Mouse (Mus musculus): ENCODE data around the gene Btbd17. TPM values are rescaled to one million over a fixed set of nuclear protein-coding genes. Genes with fewer than 3 reads are reported as not detected.

Gene Btbd17
- polyA plus RNA-seq, 2 experiments, result not detected

- H3K4me2 ChIP-seq (ENCODE audit: low read depth), result no peak overlapping the region
- no peak overlapping the region for H3K9ac ChIP-seq (replicated peaks)
- ATAC-seq (ENCODE audit: insufficient read depth) (no peak), DNase-seq (ENCODE audit: low read depth in 3 of 3, low spot score in 3 of 3) (no peak)
- H3K4me3 ChIP-seq (ENCODE audit: insufficient read depth in 1 of 2, low read depth in 2 of 2, low read length in 2 of 2), result no peak overlapping the region
- no peak overlapping the region for H3K27ac ChIP-seq
- no peaks in the 10 kb centered on the region for H3K4me1 ChIP-seq (replicated peaks; ENCODE audit: control insufficient read depth in 2 of 2, insufficient read depth in 2 of 2, low read length in 1 of 2)
- no peaks in the 10 kb centered on the region for H3K36me3 ChIP-seq (replicated peaks; ENCODE audit: control insufficient read depth, insufficient read depth, low read depth)
- no peaks in the 10 kb centered on the region for H3K9me3 ChIP-seq (ENCODE audit: control insufficient read depth, low read length)
- H3K27me3 ChIP-seq (ENCODE audit: control insufficient read depth, insufficient read depth, low read length), result no peaks in the 10 kb centered on the region
- WGBS (ENCODE audit: insufficient replicate concordance), result 52% methylated on average over 8 of the region's 8 CpGs
- no peak for TF ChIP-seq EP300 (IDR thresholded peaks at IDR 0.05; ENCODE audit: low read depth)
- no peak for TF ChIP-seq CTCF (IDR thresholded peaks at IDR 0.05; ENCODE audit: low read depth)
Measured at GRCm38 (mm10) chr11:114803990-114804389, 8.2 kb upstream of the Btbd17 start.

- Histone ChIP-seq H3K9ac (replicated peaks) (no peak overlapping the region), H3K4me2 (ENCODE audit: low read depth) (no peak overlapping the region), H3K36me3 (replicated peaks; ENCODE audit: control insufficient read depth, insufficient read depth, low read depth) (no peaks in the 10 kb centered on the region), H3K4me1 (replicated peaks; ENCODE audit: control insufficient read depth in 2 of 2, insufficient read depth in 2 of 2, low read length in 1 of 2) (no peaks in the 10 kb centered on the region), H3K4me3 (ENCODE audit: insufficient read depth in 1 of 2, low read depth in 2 of 2, low read length in 2 of 2) (no peak overlapping the region), H3K9me3 (ENCODE audit: control insufficient read depth, low read length) (no peaks in the 10 kb centered on the region), H3K27me3 (ENCODE audit: control insufficient read depth, insufficient read depth, low read length) (no peaks in the 10 kb centered on the region), H3K27ac (no peak overlapping the region)
- 55% methylated on average over 15 of the region's 15 CpGs for WGBS (ENCODE audit: insufficient replicate concordance)
- no peak for DNase-seq (ENCODE audit: low read depth in 3 of 3, low spot score in 3 of 3)
- TF ChIP-seq EP300 (IDR thresholded peaks at IDR 0.05; ENCODE audit: low read depth) (no peak), CTCF (IDR thresholded peaks at IDR 0.05; ENCODE audit: low read depth) (no peak)
- ATAC-seq (ENCODE audit: insufficient read depth), result no peak
Measured at GRCm38 (mm10) chr11:114802540-114803267, 7.0 kb upstream of the Btbd17 start.

- Histone ChIP-seq H3K4me2 (ENCODE audit: low read depth) (no peak overlapping the region), H3K9me3 (ENCODE audit: control insufficient read depth, low read length) (no peaks in the 10 kb centered on the region), H3K4me1 (replicated peaks; ENCODE audit: control insufficient read depth in 2 of 2, insufficient read depth in 2 of 2, low read length in 1 of 2) (no peaks in the 10 kb centered on the region), H3K36me3 (replicated peaks; ENCODE audit: control insufficient read depth, insufficient read depth, low read depth) (no peaks in the 10 kb centered on the region), H3K9ac (replicated peaks) (no peak overlapping the region), H3K4me3 (ENCODE audit: insufficient read depth in 1 of 2, low read depth in 2 of 2, low read length in 2 of 2) (no peak overlapping the region), H3K27me3 (ENCODE audit: control insufficient read depth, insufficient read depth, low read length) (no peaks in the 10 kb centered on the region), H3K27ac (no peak overlapping the region)
- 74% methylated on average over 1 of the region's 1 CpGs for WGBS (ENCODE audit: insufficient replicate concordance)
- ATAC-seq (ENCODE audit: insufficient read depth) (no peak), DNase-seq (ENCODE audit: low read depth in 3 of 3, low spot score in 3 of 3) (no peak)
- 0 out of 2 replicates have a peak, but pooled peaks have one; percentile 0 for TF ChIP-seq CTCF (IDR thresholded peaks at IDR 0.05; ENCODE audit: low read depth)
- no peak for TF ChIP-seq EP300 (IDR thresholded peaks at IDR 0.05; ENCODE audit: low read depth)
Measured at GRCm38 (mm10) chr11:114801906-114802305, 6.2 kb upstream of the Btbd17 start.

GRCm38 (mm10) chr11:114798624-114799023 lies 2.9 kb upstream of the Btbd17 start, which contains the start of gene Gpr142:
Gene Gpr142, plus strand, starts transcription at chr11:114798924.
- no peak within 1 kb of the TSS for H3K27ac ChIP-seq
- TF ChIP-seq CTCF (IDR thresholded peaks at IDR 0.05; ENCODE audit: low read depth) (no peak), EP300 (IDR thresholded peaks at IDR 0.05; ENCODE audit: low read depth) (no peak)
- 48% methylated on average over 3 of the region's 3 CpGs for whole genome bisulfite sequencing (ENCODE audit: insufficient replicate concordance)
- H3K36me3 ChIP-seq (replicated peaks; ENCODE audit: control insufficient read depth, insufficient read depth, low read depth), result no peaks in the 10 kb centered on the region
- H3K27me3 ChIP-seq (ENCODE audit: control insufficient read depth, insufficient read depth, low read length), result no peaks in the 10 kb centered on the region; the same call in 1 of the 2 replicates
- H3K4me2 ChIP-seq (ENCODE audit: low read depth), result no peak within 1 kb of the TSS
- no peaks in the 10 kb centered on the region for H3K9me3 ChIP-seq (ENCODE audit: control insufficient read depth, low read length)
- no peak within 1 kb of the TSS for H3K9ac ChIP-seq (replicated peaks)
- H3K4me3 ChIP-seq (ENCODE audit: insufficient read depth in 1 of 2, low read depth in 2 of 2, low read length in 2 of 2), result no peak within 1 kb of the TSS
- DNase-seq (ENCODE audit: low read depth in 3 of 3, low spot score in 3 of 3) (no peak), ATAC-seq (ENCODE audit: insufficient read depth) (no peak)
- no peaks in the 10 kb centered on the region for H3K4me1 ChIP-seq (replicated peaks; ENCODE audit: control insufficient read depth in 2 of 2, insufficient read depth in 2 of 2, low read length in 1 of 2)

GRCm38 (mm10) chr11:114797981-114798380 lies 2.2 kb upstream of the Btbd17 start:
- H3K4me2 ChIP-seq (ENCODE audit: low read depth), result no peak overlapping the region
- no peaks in the 10 kb centered on the region for H3K4me1 ChIP-seq (replicated peaks; ENCODE audit: control insufficient read depth in 2 of 2, insufficient read depth in 2 of 2, low read length in 1 of 2)
- DNase-seq (ENCODE audit: low read depth in 3 of 3, low spot score in 3 of 3), result no peak
- no peak for ATAC-seq (ENCODE audit: insufficient read depth)
- no peak overlapping the region for H3K9ac ChIP-seq (replicated peaks)
- H3K9me3 ChIP-seq (ENCODE audit: control insufficient read depth, low read length), result no peaks in the 10 kb centered on the region
- 50% methylated on average over 3 of the region's 3 CpGs for WGBS (ENCODE audit: insufficient replicate concordance)
- no peak overlapping the region for H3K27ac ChIP-seq
- H3K27me3 ChIP-seq (ENCODE audit: control insufficient read depth, insufficient read depth, low read length), result peaks cover 6% of the 10 kb centered on the region
- no peak overlapping the region for H3K4me3 ChIP-seq (ENCODE audit: insufficient read depth in 1 of 2, low read depth in 2 of 2, low read length in 2 of 2)
- no peaks in the 10 kb centered on the region for H3K36me3 ChIP-seq (replicated peaks; ENCODE audit: control insufficient read depth, insufficient read depth, low read depth)
- TF ChIP-seq CTCF (IDR thresholded peaks at IDR 0.05; ENCODE audit: low read depth) (no peak), EP300 (IDR thresholded peaks at IDR 0.05; ENCODE audit: low read depth) (no peak)
